Mouse (Mus musculus): Measurements from ENCODE around the gene Arl6ip5. TPM values are rescaled to one million over a fixed set of nuclear protein-coding genes. Genes with fewer than 3 reads are reported as not detected.

Arl6ip5 gene
- polyA plus RNA-seq (2016; fragmentation: Nextera tagmentation; extraction: Ambion mirVana): 30.0 and 34.7 TPM in 2 replicates

DNA sequence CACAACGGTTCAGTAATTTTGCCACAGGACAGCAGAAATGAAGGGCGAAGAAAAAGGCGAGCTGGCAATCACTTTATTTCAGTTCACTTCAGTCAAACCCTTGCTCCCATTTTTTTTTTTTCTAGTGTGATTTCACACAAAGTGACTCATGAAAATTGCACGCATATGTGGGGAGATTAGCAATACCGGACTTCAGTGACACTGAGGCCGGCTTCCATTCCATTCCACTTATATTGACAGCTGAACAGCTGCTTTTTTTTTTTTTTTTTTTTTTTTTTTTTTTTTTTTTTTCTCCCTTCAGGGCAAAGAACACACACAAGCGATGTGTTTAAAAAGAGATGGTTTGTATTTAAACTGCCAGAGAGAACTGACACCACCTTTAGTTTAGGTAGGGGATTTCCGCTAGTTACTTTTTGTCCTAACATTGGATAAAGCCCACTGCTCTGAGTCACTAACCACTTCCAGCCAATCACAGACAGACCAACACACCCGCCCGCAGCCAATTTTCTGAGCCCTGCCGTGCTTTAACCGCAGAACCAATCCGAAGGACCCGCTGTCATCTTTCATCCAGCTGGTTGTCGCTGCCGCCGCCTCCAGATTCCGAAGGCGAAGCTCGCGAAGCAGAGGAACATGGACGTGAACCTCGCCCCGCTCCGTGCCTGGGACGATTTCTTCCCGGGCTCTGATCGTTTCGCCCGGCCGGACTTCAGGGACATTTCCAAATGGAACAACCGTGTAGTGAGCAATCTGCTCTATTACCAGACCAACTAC lies at the start of gene Arl6ip5:
TSS of gene Arl6ip5 (plus strand) at position 499 of the 771 bp plus-strand sequence.
- Histone ChIP-seq H3K27ac (replicated peaks) (peak within 1 kb of the TSS; percentile 73), H3K4me1 (peaks cover 33% of the 10 kb centered on the region), H3K27me3 (replicated peaks; ENCODE audit: low read depth, poor library complexity, severe bottlenecking) (peaks cover 11% of the 10 kb centered on the region; the same call in 1 of the 2 replicates), H3K36me3 (replicated peaks) (peaks cover 10% of the 10 kb centered on the region), H3K9me3 (no peaks in the 10 kb centered on the region), H3K4me3 (peak within 1 kb of the TSS; percentile 69)
- WGBS: 9% methylated on average over 32 of the region's 32 CpGs
- peak; percentile 92 for DNase-seq (ENCODE audit: low spot score)

DNA sequence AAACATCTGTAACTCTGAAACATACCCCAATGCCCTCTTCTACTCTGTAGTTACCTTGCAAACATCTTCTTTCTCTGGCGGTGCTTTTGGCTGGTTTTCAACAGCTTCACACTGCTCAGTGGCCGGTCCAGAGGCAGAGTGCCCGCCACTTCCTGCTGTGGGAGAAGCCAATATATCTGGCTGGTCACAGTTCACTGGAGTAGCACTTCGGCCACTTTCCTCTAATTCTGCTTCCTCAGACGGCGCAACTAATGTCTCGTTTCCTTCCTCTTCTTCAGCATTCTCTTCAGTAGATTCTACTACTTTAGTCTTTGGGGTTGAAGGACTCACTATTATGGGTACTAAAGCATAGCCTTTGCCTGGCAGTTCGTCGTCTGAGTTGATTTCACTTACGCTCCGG lies 34.8 kb upstream of the Arl6ip5 start:
- 89% methylated on average over 11 of the region's 11 CpGs for WGBS
- DNase-seq (ENCODE audit: low spot score): no peak
- no peak overlapping the region for H3K27ac ChIP-seq (replicated peaks)
- H3K9me3 ChIP-seq: no peaks in the 10 kb centered on the region
- no peaks in the 10 kb centered on the region for H3K27me3 ChIP-seq (replicated peaks; ENCODE audit: low read depth, poor library complexity, severe bottlenecking)
- H3K36me3 ChIP-seq (replicated peaks): peaks cover 56% of the 10 kb centered on the region
- no peak overlapping the region for H3K4me3 ChIP-seq
- peaks cover 22% of the 10 kb centered on the region for H3K4me1 ChIP-seq

- Histone ChIP-seq H3K27me3 (replicated peaks; ENCODE audit: low read depth, poor library complexity, severe bottlenecking) (no peaks in the 10 kb centered on the region), H3K4me1 (peaks cover 22% of the 10 kb centered on the region), H3K36me3 (replicated peaks) (peaks cover 45% of the 10 kb centered on the region), H3K4me3 (peak within 1 kb of the TSS; percentile 95), H3K9me3 (no peaks in the 10 kb centered on the region), H3K27ac (replicated peaks) (peak within 1 kb of the TSS; percentile 94)
- WGBS: under 1% methylated on average over 80 of the region's 80 CpGs
- DNase-seq (ENCODE audit: low spot score): peak; percentile 96
These were observed 31.8 kb upstream of the Arl6ip5 start, which contains the start of gene Tmf1 for GRCm38 (mm10) chr6:97178491-97179366. Gene Tmf1, minus strand, starts transcription at chr6:97179122.

DNA sequence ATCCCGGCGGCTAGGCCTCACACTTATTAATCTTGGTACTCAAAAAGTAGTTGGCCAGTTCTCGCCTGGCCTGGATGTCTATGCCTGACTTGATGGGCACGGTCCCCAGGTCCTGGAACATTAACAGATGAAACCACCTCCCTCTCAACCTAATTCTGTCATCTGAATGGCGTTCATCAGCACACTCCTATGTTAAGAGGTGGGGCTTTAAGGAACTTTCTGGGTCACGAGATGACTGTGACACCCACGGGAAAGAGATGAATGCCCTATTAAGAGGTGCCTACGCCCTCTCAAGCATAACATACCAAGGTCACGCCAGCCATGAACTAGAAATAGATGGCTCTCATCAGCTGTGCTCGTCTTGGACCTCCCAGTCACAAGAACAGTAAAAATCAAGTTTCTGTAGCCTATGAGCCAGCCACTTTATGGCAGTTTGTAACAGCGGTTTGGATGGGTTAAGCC lies 31.1 kb upstream of the Arl6ip5 start:
- Histone ChIP-seq H3K9me3 (no peaks in the 10 kb centered on the region), H3K4me1 (peaks cover 22% of the 10 kb centered on the region), H3K4me3 (peak overlapping the region; percentile 95), H3K36me3 (replicated peaks) (peaks cover 45% of the 10 kb centered on the region), H3K27ac (replicated peaks) (peak overlapping the region; percentile 94), H3K27me3 (replicated peaks; ENCODE audit: low read depth, poor library complexity, severe bottlenecking) (no peaks in the 10 kb centered on the region)
- WGBS: 11% methylated on average over 11 of the region's 11 CpGs
- no peak for DNase-seq (ENCODE audit: low spot score)

GRCm38 (mm10) chr6:97200437-97200836 lies 10.1 kb upstream of the Arl6ip5 start:
- 61% methylated on average over 3 of the region's 3 CpGs for WGBS
- DNase-seq (ENCODE audit: low spot score): no peak
- no peak overlapping the region for H3K4me3 ChIP-seq
- peaks cover 13% of the 10 kb centered on the region for H3K4me1 ChIP-seq
- H3K9me3 ChIP-seq: no peaks in the 10 kb centered on the region
- H3K27me3 ChIP-seq (replicated peaks; ENCODE audit: low read depth, poor library complexity, severe bottlenecking): no peaks in the 10 kb centered on the region
- no peak overlapping the region for H3K27ac ChIP-seq (replicated peaks)
- peaks cover 56% of the 10 kb centered on the region for H3K36me3 ChIP-seq (replicated peaks)

DNA sequence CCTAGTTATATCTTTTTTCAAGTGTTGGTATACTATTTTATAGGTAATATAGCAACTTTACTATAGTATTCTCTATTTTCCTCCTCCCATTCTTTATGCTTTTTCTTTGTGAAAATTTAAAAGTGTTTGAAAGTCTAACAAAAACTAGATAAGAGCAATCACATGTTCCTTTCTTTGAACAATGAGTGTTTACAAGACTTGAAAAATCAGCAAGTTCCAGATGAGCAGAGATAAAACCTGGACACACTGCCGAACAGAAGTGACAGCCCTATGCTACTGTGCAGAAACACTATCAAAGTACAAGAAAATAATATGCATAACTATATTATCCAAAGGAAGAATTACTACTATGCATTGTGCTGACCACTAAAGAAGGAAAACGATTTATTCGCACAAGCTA lies 8.0 kb upstream of the Arl6ip5 start:
- no peaks in the 10 kb centered on the region for H3K27me3 ChIP-seq (replicated peaks; ENCODE audit: low read depth, poor library complexity, severe bottlenecking)
- peaks cover 36% of the 10 kb centered on the region for H3K36me3 ChIP-seq (replicated peaks)
- H3K9me3 ChIP-seq: no peaks in the 10 kb centered on the region
- no peak for DNase-seq (ENCODE audit: low spot score)
- WGBS: 96% methylated on average over 3 of the region's 3 CpGs
- no peak overlapping the region for H3K4me3 ChIP-seq
- H3K4me1 ChIP-seq: peaks cover 17% of the 10 kb centered on the region
- H3K27ac ChIP-seq (replicated peaks): no peak overlapping the region

- Histone ChIP-seq H3K4me1 (peaks cover 25% of the 10 kb centered on the region), H3K9me3 (no peaks in the 10 kb centered on the region), H3K27me3 (replicated peaks; ENCODE audit: low read depth, poor library complexity, severe bottlenecking) (no peaks in the 10 kb centered on the region), H3K27ac (replicated peaks) (peak overlapping the region; percentile 98), H3K4me3 (peak overlapping the region; percentile 91), H3K36me3 (replicated peaks) (peaks cover 21% of the 10 kb centered on the region)
- WGBS: 24% methylated on average over 9 of the region's 9 CpGs
- no peak for DNase-seq (ENCODE audit: low spot score)
These were observed 6.1 kb upstream of the Arl6ip5 start for GRCm38 (mm10) chr6:97204252-97204869.

DNA sequence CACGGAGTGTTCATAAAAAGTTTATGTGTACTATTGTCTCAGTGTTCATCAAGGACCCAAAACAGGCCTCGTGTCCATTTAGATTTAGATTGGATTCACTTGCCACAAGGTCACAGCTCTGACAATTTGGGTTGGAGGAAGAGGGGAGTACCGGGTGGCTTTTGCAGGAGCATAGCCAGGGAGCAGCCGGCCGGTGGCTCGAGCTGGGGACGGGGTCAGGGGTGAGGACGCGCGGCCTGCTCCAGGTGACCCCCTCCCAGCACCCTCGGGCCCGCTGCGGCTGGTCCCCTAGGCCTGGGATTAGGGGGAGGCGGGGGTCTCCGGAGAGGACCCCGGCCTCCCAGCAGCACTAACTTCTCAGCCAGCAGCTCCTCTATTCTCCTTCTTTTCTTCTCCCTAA lies 5.5 kb upstream of the Arl6ip5 start:
- WGBS: under 1% methylated on average over 16 of the region's 16 CpGs
- peak; percentile 57 for DNase-seq (ENCODE audit: low spot score)
- Histone ChIP-seq H3K27ac (replicated peaks) (peak overlapping the region; percentile 98), H3K9me3 (no peaks in the 10 kb centered on the region), H3K36me3 (replicated peaks) (peaks cover 20% of the 10 kb centered on the region), H3K27me3 (replicated peaks; ENCODE audit: low read depth, poor library complexity, severe bottlenecking) (no peaks in the 10 kb centered on the region), H3K4me1 (peaks cover 29% of the 10 kb centered on the region), H3K4me3 (peak overlapping the region; percentile 91)

- H3K4me3 ChIP-seq: peak within 1 kb of the TSS; percentile 91
- H3K36me3 ChIP-seq (replicated peaks): peaks cover 15% of the 10 kb centered on the region
- DNase-seq (ENCODE audit: low spot score): peak; percentile 100
- WGBS: under 1% methylated on average over 38 of the region's 38 CpGs
- H3K27ac ChIP-seq (replicated peaks): peak within 1 kb of the TSS; percentile 98
- H3K27me3 ChIP-seq (replicated peaks; ENCODE audit: low read depth, poor library complexity, severe bottlenecking): no peaks in the 10 kb centered on the region
- no peaks in the 10 kb centered on the region for H3K9me3 ChIP-seq
- H3K4me1 ChIP-seq: peaks cover 31% of the 10 kb centered on the region
These were observed 5.0 kb upstream of the Arl6ip5 start, which contains the start of gene Uba3 for GRCm38 (mm10) chr6:97205439-97205885. Gene Uba3, minus strand, starts transcription at chr6:97205647.

- Histone ChIP-seq H3K27me3 (replicated peaks; ENCODE audit: low read depth, poor library complexity, severe bottlenecking) (peaks cover 9% of the 10 kb centered on the region; the same call in 1 of the 2 replicates), H3K36me3 (replicated peaks) (peaks cover 2% of the 10 kb centered on the region; the same call in 1 of the 2 replicates), H3K9me3 (no peaks in the 10 kb centered on the region), H3K4me3 (no peak overlapping the region), H3K27ac (replicated peaks) (no peak overlapping the region), H3K4me1 (peaks cover 43% of the 10 kb centered on the region)
- DNase-seq (ENCODE audit: low spot score): no peak
- WGBS: 83% methylated on average over 4 of the region's 4 CpGs
These were observed 3.4 kb upstream of the Arl6ip5 start for GRCm38 (mm10) chr6:97207085-97207484.

- DNase-seq (ENCODE audit: low spot score): no peak
- WGBS: 27% methylated on average over 3 of the region's 3 CpGs
- Histone ChIP-seq H3K27me3 (replicated peaks; ENCODE audit: low read depth, poor library complexity, severe bottlenecking) (peaks cover 11% of the 10 kb centered on the region; the same call in 1 of the 2 replicates), H3K4me3 (no peak overlapping the region), H3K36me3 (replicated peaks) (no peaks in the 10 kb centered on the region), H3K4me1 (peaks cover 43% of the 10 kb centered on the region), H3K27ac (replicated peaks) (no peak overlapping the region), H3K9me3 (no peaks in the 10 kb centered on the region)
These were observed 2.1 kb upstream of the Arl6ip5 start for GRCm38 (mm10) chr6:97208406-97208805.

DNA sequence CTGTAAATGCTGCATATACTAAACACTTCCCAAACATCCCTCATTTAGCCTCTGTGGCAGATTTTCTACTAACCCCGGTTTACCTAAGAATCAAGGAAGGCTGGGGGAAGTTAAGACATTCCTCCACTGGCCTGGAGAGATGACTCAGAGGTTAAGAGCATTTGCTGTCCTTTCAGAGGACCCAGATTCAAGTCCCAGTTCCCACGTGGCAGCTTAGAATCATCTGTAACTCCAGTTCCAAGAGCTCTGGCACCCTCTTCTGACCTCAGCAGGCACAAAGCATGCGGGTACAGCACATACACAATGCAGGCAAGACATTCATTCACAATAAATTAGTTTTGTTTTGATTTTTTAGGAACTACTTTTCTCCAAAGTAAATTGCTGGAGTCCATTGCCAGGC lies 1.3 kb upstream of the Arl6ip5 start:
- Histone ChIP-seq H3K27me3 (replicated peaks; ENCODE audit: low read depth, poor library complexity, severe bottlenecking) (peaks cover 11% of the 10 kb centered on the region; the same call in 1 of the 2 replicates), H3K9me3 (no peaks in the 10 kb centered on the region), H3K36me3 (replicated peaks) (no peaks in the 10 kb centered on the region), H3K27ac (replicated peaks) (no peak overlapping the region), H3K4me1 (peaks cover 38% of the 10 kb centered on the region), H3K4me3 (no peak overlapping the region)
- WGBS: 45% methylated on average over 3 of the region's 3 CpGs
- DNase-seq (ENCODE audit: low spot score): no peak

Data from embryonic facial prominence, embryonic 10.5 days (tissue).